Mouse (Mus musculus) lung, adult 2 months (tissue): ENCODE data around the gene Uvrag.

Experiments used
- CTCF ChIP-seq: fragments of 200-500 bp; IDR thresholded peaks from 2 replicates; pipeline ENCODE4 v1.5.1; 2011; ENCODE audit warnings: mild to moderate bottlenecking, low read length, control low read depth; ENCODE audit not compliant: insufficient read depth
- POLR2A ChIP-seq: fragments of 200-500 bp; IDR thresholded peaks from 2 replicates; pipeline ENCODE4 v1.6.1; 2011; ENCODE audit warnings: low read depth, mild to moderate bottlenecking, control low read depth, low read length, borderline replicate concordance; ENCODE audit errors: extremely low read depth

DNA sequence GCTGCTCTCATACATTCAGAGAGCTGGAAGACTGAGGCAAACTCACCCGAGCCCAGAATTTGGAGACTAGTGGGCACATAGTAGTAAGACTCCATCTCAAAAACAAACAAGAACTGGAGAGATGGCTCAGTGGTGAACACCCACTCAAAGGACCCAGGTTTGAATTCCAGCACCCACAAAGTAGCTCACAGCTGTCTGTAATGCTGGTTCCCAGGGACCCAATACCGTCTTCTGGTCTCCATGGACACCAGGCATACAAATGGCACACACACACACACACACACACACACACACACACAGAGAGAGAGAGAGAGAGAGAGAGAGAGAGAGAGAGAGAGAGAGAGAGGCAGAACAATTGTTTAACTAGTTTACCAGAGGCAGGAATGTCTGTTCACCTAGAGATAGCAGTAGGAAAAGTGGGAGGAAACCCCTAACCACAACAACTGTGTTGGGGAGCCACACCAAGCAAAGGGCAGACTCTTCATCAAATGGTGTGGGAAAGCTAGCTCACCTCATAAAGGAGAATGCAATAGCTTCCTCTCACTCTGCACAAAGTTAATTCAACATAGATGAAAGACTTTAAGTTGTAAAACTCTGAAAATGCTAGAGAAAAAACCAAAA, 123.6 kb downstream of the Uvrag start:
- TF ChIP-seq CTCF, result no peak
- TF ChIP-seq POLR2A, result no peak
